Mouse (Mus musculus) cerebellum, adult 11-12 months (tissue): Measurements from ENCODE around the gene Kdm5a.
A peak's percentile ranks its signal among the peaks of the same experiment; 100 is the strongest.

Experiments used
- DNase-seq: peaks from one replicate; pipeline ENCODE4 v3.0.0; 2022

The Kdm5a gene

DNA sequence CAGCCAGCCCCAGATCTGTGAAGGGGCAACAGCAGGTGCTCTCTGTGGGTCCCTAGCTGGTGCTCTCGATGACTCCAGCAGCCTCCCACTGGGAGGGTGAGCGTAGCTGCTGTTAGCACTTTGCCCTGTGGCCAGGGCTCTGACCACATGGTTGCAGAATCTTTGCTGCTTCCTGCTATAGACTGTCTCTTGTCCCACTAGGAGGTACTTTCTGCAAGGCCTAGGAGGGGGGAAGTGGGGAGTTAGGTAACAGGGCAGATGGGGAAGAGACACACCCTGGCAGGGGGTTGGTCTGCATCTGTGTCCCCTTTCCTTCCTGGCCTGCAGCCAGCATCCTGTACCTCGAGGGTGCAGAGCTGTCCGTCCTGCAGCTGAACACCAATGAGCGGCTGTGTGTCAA, 109.5 kb downstream of the Kdm5a start:
- no peak for DNase-seq

DNA sequence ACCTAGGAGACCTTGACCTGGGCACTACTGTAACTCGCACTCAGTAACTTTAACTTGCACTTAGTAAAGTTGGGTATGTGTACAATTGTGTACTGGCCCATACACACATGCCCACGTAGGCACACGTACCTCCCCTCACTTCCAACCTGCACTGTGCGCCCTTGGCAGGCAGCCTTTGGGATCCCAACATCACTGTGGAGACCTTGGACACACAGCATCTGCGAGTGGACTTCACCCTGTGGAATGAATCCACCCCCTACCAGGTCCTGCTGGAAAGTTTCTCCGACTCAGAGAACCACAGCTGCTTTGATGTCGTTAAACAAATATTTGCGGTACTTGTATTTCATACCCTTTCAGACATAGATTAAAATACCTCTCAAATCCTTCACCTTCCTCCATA, 111.4 kb downstream of the Kdm5a start:
- DNase-seq, result no peak

GRCm38 (mm10) chr6:120479302-120479701, 115.4 kb downstream of the Kdm5a start:
- no peak for DNase-seq

GRCm38 (mm10) chr6:120480361-120480760, 116.4 kb downstream of the Kdm5a start:
- DNase-seq, result no peak

- no peak for DNase-seq
Observed at GRCm38 (mm10) chr6:120481538-120481937, 117.6 kb downstream of the Kdm5a start.

- DNase-seq, result no peak
Observed at GRCm38 (mm10) chr6:120482021-120482420, 118.1 kb downstream of the Kdm5a start.

GRCm38 (mm10) chr6:120482756-120483155, 118.8 kb downstream of the Kdm5a start:
- DNase-seq, result no peak

DNA sequence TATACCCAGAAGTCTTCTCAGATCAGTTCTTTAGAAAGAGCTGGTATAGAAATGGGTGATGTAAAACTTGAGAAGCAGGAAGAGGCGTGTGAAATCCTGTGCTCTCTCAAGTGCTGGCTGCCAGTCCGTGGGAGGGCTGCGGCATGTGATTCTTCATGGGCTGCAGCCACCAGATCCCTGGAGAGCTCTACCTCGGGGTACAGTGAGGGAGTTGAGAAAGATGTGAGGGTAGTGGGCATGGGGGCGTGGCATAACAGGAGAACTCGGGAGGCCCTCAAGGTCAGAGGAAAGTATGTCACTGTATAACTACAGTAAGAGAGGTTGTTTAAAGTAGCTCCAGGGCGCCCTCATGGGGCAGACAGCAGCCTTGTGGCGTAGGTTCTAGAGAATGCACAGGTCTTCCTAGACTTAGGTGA, 119.3 kb downstream of the Kdm5a start:
- no peak for DNase-seq

DNA sequence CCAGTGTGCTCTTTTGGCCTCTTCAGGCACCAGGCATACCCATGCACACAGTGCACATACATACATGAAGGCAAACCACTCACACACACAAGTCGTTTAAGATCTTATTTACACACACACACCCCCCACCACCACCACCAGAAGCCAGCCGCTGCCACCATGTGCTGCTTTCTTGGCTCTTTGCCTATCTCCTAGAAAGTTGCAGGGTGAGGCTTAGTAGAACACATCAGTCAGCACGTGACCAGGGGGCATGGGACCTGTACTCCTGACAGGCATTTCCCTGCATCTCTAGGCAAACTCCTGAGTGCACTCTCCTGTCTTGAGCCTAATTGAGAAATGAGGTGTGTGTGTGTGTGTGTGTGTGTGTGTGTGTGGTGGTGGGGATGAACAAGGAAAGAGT, 121.1 kb downstream of the Kdm5a start:
- no peak for DNase-seq

DNA sequence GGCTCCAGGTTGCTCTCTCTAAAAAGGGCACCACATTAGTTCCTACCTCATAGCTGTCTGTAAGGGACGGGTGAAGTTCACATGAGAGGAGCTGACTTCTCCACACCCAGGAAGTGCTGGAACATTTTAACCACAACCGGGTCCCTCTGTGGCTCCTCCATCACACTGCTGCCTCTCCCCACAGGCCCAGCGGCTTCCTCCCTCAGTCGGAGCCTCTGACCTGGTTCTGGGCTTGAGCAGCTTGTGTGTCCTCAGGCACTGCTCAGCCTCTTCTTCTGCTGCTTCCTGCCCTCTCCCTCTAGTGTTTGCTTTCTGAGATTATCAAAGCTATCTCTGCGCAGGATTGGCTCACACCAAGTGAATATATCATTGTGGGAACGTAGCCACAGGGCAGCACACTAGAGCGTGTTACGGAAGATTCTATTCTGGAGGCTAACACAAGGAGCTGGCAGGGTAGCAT, 122.2 kb downstream of the Kdm5a start:
- DNase-seq, result no peak

- no peak for DNase-seq
Observed at GRCm38 (mm10) chr6:120488647-120489046, 124.7 kb downstream of the Kdm5a start.

DNA sequence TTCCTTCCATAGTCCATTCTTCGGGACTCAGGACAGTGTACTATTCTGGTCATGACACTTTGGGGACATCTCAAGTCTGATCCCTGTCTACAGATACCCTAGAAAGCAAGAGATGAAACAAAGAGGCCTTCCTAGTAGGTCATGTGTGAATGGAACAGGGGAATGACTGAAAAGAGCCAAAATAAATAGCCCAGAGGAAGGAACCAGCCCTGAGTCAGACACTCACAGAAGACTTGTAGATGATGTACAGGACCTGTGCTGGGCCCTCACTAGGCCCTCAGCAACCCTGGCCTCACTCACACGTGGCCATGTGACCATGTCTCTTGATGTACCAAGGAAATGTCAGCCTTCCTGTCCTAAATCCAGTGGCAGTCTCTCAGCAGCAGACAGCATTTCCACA, 125.5 kb downstream of the Kdm5a start:
- DNase-seq, result no peak

DNA sequence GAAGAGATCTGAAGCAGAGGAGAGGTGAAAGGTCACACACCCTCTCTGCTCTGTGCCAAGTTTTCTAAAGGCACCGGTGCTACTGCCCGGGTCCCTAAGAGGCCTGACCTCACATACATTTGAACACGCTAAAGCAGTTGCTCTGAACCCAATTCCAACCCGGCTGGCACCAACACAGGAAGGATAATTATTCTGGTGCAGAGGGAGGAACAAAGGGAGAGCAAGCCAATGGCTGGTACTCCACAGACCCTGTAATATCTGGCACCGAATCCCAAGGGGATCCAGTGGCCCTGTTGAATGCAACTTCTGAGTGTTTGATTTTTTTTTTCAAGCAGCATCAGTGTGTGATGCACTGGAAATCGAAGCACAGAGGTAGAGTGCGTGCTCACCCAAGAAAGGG, 127.1 kb downstream of the Kdm5a start:
- no peak for DNase-seq

GRCm38 (mm10) chr6:120491862-120492498, 128.1 kb downstream of the Kdm5a start:
- DNase-seq, result no peak

DNA sequence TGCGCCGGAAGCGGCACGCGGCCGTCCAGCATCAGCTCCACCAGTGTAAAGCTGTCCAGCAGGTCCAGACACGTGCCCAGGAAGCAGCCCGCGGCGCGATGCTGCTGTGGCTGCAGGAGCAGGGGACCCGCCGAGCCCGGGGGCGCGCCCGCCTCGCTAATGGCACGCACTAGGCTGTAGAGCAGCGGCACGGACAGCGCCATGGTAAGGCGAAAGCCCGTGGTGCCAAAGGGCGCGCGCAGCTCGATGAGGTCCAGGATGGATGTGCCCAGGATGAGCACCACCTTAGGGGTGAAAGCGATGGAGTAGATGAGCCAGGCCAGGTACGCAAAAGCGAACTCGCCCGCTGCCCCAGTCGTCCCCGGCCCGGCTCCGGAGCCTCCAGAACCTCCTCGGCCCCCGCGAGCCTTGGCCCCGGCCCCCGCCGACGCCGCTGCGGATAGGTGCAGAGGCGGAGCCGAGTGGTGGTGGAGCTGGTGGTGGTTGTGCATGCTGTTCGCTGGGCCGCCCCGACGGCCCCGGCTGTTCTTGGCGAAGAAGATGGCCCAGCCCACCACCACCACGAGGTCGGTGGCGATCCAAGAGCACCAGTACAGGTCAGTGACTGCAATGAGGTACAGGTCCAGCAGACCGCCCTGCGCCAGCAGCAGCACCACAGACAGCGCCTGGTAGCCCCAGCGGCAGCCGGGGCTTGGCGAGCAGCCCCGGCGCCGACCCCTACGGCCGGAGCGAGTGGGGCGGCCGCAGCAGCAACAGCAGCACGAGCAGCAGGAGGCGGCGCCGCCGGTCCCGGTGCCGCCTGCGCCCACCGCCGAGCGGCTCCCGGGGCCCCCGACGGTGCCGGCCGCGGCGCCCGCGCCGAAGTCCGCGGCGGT, 128.8 kb downstream of the Kdm5a start:
- DNase-seq, result peak; percentile 28

- peak; percentile 81 for DNase-seq
Observed at GRCm38 (mm10) chr6:120493374-120494181, 129.7 kb downstream of the Kdm5a start, which contains the start of gene Tmem121b. Gene Tmem121b, minus strand, starts transcription at chr6:120493807.
